In genomic region chr15:82379511-82379870, GRCm38 (mm10) we compare ENCODE assay signal across 9 mouse cellular contexts. TPM values are rescaled to one million over a fixed set of nuclear protein-coding genes. Genes with fewer than 3 reads are reported as not detected.
DNase-seq lines count a peak whose midpoint lies in the region; ATAC-seq and TF ChIP-seq lines count a peak whose summit lies in the region.
"Had no signal": no experiment of that assay in that cellular context is flagged by ENCODE, and none has a peak within 500 bp of the region (broad histone marks: within the 10 kb centered on the region; RNA-seq: fewer than 3 reads in every experiment).

No protein-coding gene starts in this region.

- WGBS in lung, embryonic 14.5 days: 14% methylated on average over 7 of the region's 7 CpGs
- 34% methylated on average over 7 of the region's 7 CpGs for WGBS in forebrain, postnatal 0 days
- WGBS in liver, embryonic 13.5 days (ENCODE audit: insufficient replicate concordance): 12% methylated on average over 7 of the region's 7 CpGs
- 17% methylated on average over 7 of the region's 7 CpGs for WGBS in stomach, embryonic 16.5 days

- no peak for DNase-seq in lung, embryonic 14.5 days
- no peak for DNase-seq in lung, postnatal 10 days
- no peak for DNase-seq in forebrain, postnatal 0 days
- DNase-seq in liver, embryonic 13.5 days: peak; percentile 15
- no peak for DNase-seq in adrenal gland, adult (ENCODE audit: inconsistent age in 2 of 2, low spot score in 1 of 2)
- DNase-seq in cerebellum, adult 9-11 months: no peak
- DNase-seq in gastrocnemius, adult 18-20 months (ENCODE audit: low spot score): no peak

- H3K4me3 ChIP-seq in lung, embryonic 14.5 days (ENCODE audit: low read depth, low read length): peak overlapping the region; percentile 42
- peak overlapping the region; percentile 30 for H3K4me3 ChIP-seq in forebrain, postnatal 0 days (ENCODE audit: low read depth, low read length)
- peak overlapping the region; percentile 56 for H3K4me3 ChIP-seq in liver, embryonic 13.5 days (replicated peaks)
- H3K4me3 ChIP-seq in stomach, embryonic 16.5 days (replicated peaks; ENCODE audit: low read length): peak overlapping the region; percentile 61

- TF ChIP-seq CTCF in lung, embryonic 14.5 days (IDR thresholded peaks at IDR 0.05; ENCODE audit: low read depth): no peak
- TF ChIP-seq CTCF in forebrain, postnatal 0 days (IDR thresholded peaks at IDR 0.05; ENCODE audit: low read depth): no peak

- H3K9ac ChIP-seq in lung, embryonic 14.5 days: peak overlapping the region; percentile 49
- peak overlapping the region; percentile 31; the same call in 1 of the 2 replicates for H3K9ac ChIP-seq in forebrain, postnatal 0 days
- peak overlapping the region; percentile 69 for H3K9ac ChIP-seq in liver, embryonic 13.5 days
- peak overlapping the region; percentile 79 for H3K9ac ChIP-seq in stomach, embryonic 16.5 days (ENCODE audit: low read length)

- H3K36me3 ChIP-seq in lung, embryonic 14.5 days (ENCODE audit: insufficient read depth): no peaks in the 10 kb centered on the region
- no peaks in the 10 kb centered on the region for H3K36me3 ChIP-seq in forebrain, postnatal 0 days (ENCODE audit: insufficient read depth)
- H3K36me3 ChIP-seq in liver, embryonic 13.5 days: no peaks in the 10 kb centered on the region
- H3K36me3 ChIP-seq in stomach, embryonic 16.5 days (ENCODE audit: control insufficient read depth, insufficient read depth, low read length): no peaks in the 10 kb centered on the region

- H3K4me2 ChIP-seq in lung, embryonic 14.5 days: peak overlapping the region; percentile 65
- H3K4me2 ChIP-seq in forebrain, postnatal 0 days (ENCODE audit: low read depth): peak overlapping the region; percentile 53
- H3K4me2 ChIP-seq in liver, embryonic 13.5 days: peak overlapping the region; percentile 70
- peak overlapping the region; percentile 79 for H3K4me2 ChIP-seq in stomach, embryonic 16.5 days (ENCODE audit: low read depth, low read length)

- peaks cover 3% of the 10 kb centered on the region; the same call in 1 of the 2 replicates for H3K4me1 ChIP-seq in lung, embryonic 14.5 days (ENCODE audit: insufficient read depth)
- H3K4me1 ChIP-seq in forebrain, postnatal 0 days (ENCODE audit: insufficient read depth): peaks cover 9% of the 10 kb centered on the region; the same call in 1 of the 2 replicates
- H3K4me1 ChIP-seq in liver, embryonic 13.5 days (replicated peaks): peaks cover 18% of the 10 kb centered on the region
- H3K4me1 ChIP-seq in stomach, embryonic 16.5 days (ENCODE audit: control insufficient read depth, insufficient read depth, low read length): peaks cover 17% of the 10 kb centered on the region

- H3K9me3 ChIP-seq in lung, embryonic 14.5 days (ENCODE audit: low read depth, low read length): no peaks in the 10 kb centered on the region
- no peaks in the 10 kb centered on the region for H3K9me3 ChIP-seq in forebrain, postnatal 0 days (ENCODE audit: low read length)
- H3K9me3 ChIP-seq in liver, embryonic 13.5 days (replicated peaks): no peaks in the 10 kb centered on the region
- H3K9me3 ChIP-seq in stomach, embryonic 16.5 days (replicated peaks; ENCODE audit: control insufficient read depth, low read length): no peaks in the 10 kb centered on the region; the same call in 1 of the 2 replicates

- no peaks in the 10 kb centered on the region for H3K27me3 ChIP-seq in lung, embryonic 14.5 days (ENCODE audit: insufficient read depth, low read length)
- H3K27me3 ChIP-seq in forebrain, postnatal 0 days (ENCODE audit: insufficient read depth, low read length): no peaks in the 10 kb centered on the region
- 0 out of 2 replicates have a peak, but pooled peaks cover 9% of the 10 kb centered on the region for H3K27me3 ChIP-seq in liver, embryonic 13.5 days
- H3K27me3 ChIP-seq in stomach, embryonic 16.5 days (ENCODE audit: control insufficient read depth, insufficient read depth, low read length): no peaks in the 10 kb centered on the region

- H3K27ac ChIP-seq in lung, embryonic 14.5 days (ENCODE audit: low read depth): peak overlapping the region; percentile 68; the same call in 1 of the 2 replicates
- H3K27ac ChIP-seq in forebrain, postnatal 0 days (ENCODE audit: low read depth, low read length): no peak overlapping the region
- peak overlapping the region; percentile 79 for H3K27ac ChIP-seq in liver, embryonic 13.5 days
- peak overlapping the region; percentile 90 for H3K27ac ChIP-seq in stomach, embryonic 16.5 days (ENCODE audit: low read length)

- ATAC-seq in lung, embryonic 14.5 days (ENCODE audit: insufficient read depth): no peak
- no peak for ATAC-seq in forebrain, postnatal 0 days
- ATAC-seq in liver, embryonic 13.5 days (ENCODE audit: low read depth): peak; percentile 77
- 0 out of 2 replicates have a peak, but pooled peaks have one; percentile 12 for ATAC-seq in stomach, embryonic 16.5 days (ENCODE audit: insufficient read depth, low FRiP score)

RNA-seq across cellular contexts. Expression of gene Cyp2d22, which starts 0.6 kb away (rescaled TPM):
- 4.1 and 5.5 TPM in 2 replicates for polyA plus RNA-seq in lung, embryonic 14.5 days (2014; fragmentation: Nextera tagmentation; extraction: Ambion mirVana)
- total RNA-seq in forebrain, postnatal 0 days (2014; rRNA removed): 2.1 and 3.1 TPM in 2 replicates
- polyA plus RNA-seq in forebrain, postnatal 0 days (2015; fragmentation: Nextera tagmentation; extraction: Ambion mirVana): 1.8 and 1.9 TPM in 2 replicates
- polyA plus RNA-seq in liver, embryonic 13.5 days (2015; fragmentation: Nextera tagmentation; extraction: Ambion mirVana): 7.8 and 9.3 TPM in 2 replicates
- polyA plus RNA-seq in stomach, embryonic 16.5 days (2015; fragmentation: Nextera tagmentation; extraction: Ambion mirVana): 12.6 and 16.4 TPM in 2 replicates
- total RNA-seq in gastrocnemius, adult 18-20 months (2021): 10 to 100 TPM; 11.6 to 12.4 TPM

RNA-seq across cellular contexts. Expression of gene Cyp2d11, which starts 14.3 kb away (rescaled TPM):
- not detected in 2 replicates for polyA plus RNA-seq in lung, embryonic 14.5 days (2014; fragmentation: Nextera tagmentation; extraction: Ambion mirVana)
- not detected in 2 replicates for total RNA-seq in forebrain, postnatal 0 days (2014; rRNA removed)
- not detected in 2 replicates for polyA plus RNA-seq in forebrain, postnatal 0 days (2015; fragmentation: Nextera tagmentation; extraction: Ambion mirVana)
- not detected in 2 replicates for polyA plus RNA-seq in liver, embryonic 13.5 days (2015; fragmentation: Nextera tagmentation; extraction: Ambion mirVana)
- not detected in 2 replicates for polyA plus RNA-seq in stomach, embryonic 16.5 days (2015; fragmentation: Nextera tagmentation; extraction: Ambion mirVana)
- total RNA-seq in gastrocnemius, adult 18-20 months (2021): under 1 TPM in 1 of 2 experiments, not detected in 1; 0.18 TPM
- polyA plus RNA-seq: large intestine, adult 2 months had no signal

RNA-seq across cellular contexts. Expression of gene Ndufa6, which starts 25.4 kb away (rescaled TPM):
- polyA plus RNA-seq in lung, embryonic 14.5 days (2014; fragmentation: Nextera tagmentation; extraction: Ambion mirVana): 289 and 322 TPM in 2 replicates
- 271 and 465 TPM in 2 replicates for total RNA-seq in forebrain, postnatal 0 days (2014; rRNA removed)
- 416 and 528 TPM in 2 replicates for polyA plus RNA-seq in forebrain, postnatal 0 days (2015; fragmentation: Nextera tagmentation; extraction: Ambion mirVana)
- polyA plus RNA-seq in liver, embryonic 13.5 days (2015; fragmentation: Nextera tagmentation; extraction: Ambion mirVana): 356 and 357 TPM in 2 replicates
- 352 and 428 TPM in 2 replicates for polyA plus RNA-seq in stomach, embryonic 16.5 days (2015; fragmentation: Nextera tagmentation; extraction: Ambion mirVana)
- 100 to 1,000 TPM; 481 to 494 TPM for total RNA-seq in gastrocnemius, adult 18-20 months (2021)

RNA-seq across cellular contexts. Expression of gene Cyp2d10, which starts 27.5 kb away (rescaled TPM):
- polyA plus RNA-seq in lung, embryonic 14.5 days (2014; fragmentation: Nextera tagmentation; extraction: Ambion mirVana): not detected in 2 replicates
- total RNA-seq in forebrain, postnatal 0 days (2014; rRNA removed): not detected in 2 replicates
- not detected in 2 replicates for polyA plus RNA-seq in forebrain, postnatal 0 days (2015; fragmentation: Nextera tagmentation; extraction: Ambion mirVana)
- 18.9 and 19.6 TPM in 2 replicates for polyA plus RNA-seq in liver, embryonic 13.5 days (2015; fragmentation: Nextera tagmentation; extraction: Ambion mirVana)
- 1.8 and 2.6 TPM in 2 replicates for polyA plus RNA-seq in stomach, embryonic 16.5 days (2015; fragmentation: Nextera tagmentation; extraction: Ambion mirVana)
- total RNA-seq in gastrocnemius, adult 18-20 months (2021): under 1 TPM in 1 of 2 experiments, not detected in 1; 0.43 TPM

RNA-seq across cellular contexts. Expression of gene Smdt1, which starts 40.7 kb away (rescaled TPM):
- polyA plus RNA-seq in lung, embryonic 14.5 days (2014; fragmentation: Nextera tagmentation; extraction: Ambion mirVana): 218 and 226 TPM in 2 replicates
- 167 and 208 TPM in 2 replicates for total RNA-seq in forebrain, postnatal 0 days (2014; rRNA removed)
- 337 and 359 TPM in 2 replicates for polyA plus RNA-seq in forebrain, postnatal 0 days (2015; fragmentation: Nextera tagmentation; extraction: Ambion mirVana)
- polyA plus RNA-seq in liver, embryonic 13.5 days (2015; fragmentation: Nextera tagmentation; extraction: Ambion mirVana): 202 and 208 TPM in 2 replicates
- 278 and 284 TPM in 2 replicates for polyA plus RNA-seq in stomach, embryonic 16.5 days (2015; fragmentation: Nextera tagmentation; extraction: Ambion mirVana)
- 100 to 1,000 TPM; 123 to 154 TPM for total RNA-seq in gastrocnemius, adult 18-20 months (2021)

Comparison
In these comparisons a context has a peak if more than half of its experiments do, and no peak if none do; other contexts are left out.
1. ATAC-seq: peak in liver, embryonic 13.5 days (single experiment) and stomach, embryonic 16.5 days (single experiment); none in lung, embryonic 14.5 days (single experiment) and forebrain, postnatal 0 days (single experiment).
2. Peak in every context shown above with its lines, with median percentiles within 50 percentile points of each other: H3K4me2 ChIP-seq, H3K4me3 ChIP-seq and H3K9ac ChIP-seq.